Mouse (Mus musculus): Measurements from ENCODE around the gene Mrpl39. TPM values are rescaled to one million over a fixed set of nuclear protein-coding genes. Genes with fewer than 3 reads are reported as not detected.
A peak's percentile ranks its signal among the peaks of the same experiment; 100 is the strongest.

Gene Mrpl39
- polyA plus RNA-seq, 1 experiment from 2014 or later, result 42.0 TPM

- H3K36me3 ChIP-seq, result no peaks in the 10 kb centered on the region
- no peak overlapping the region for H3K9ac ChIP-seq
- ATAC-seq (ENCODE audit: low FRiP score), result no peak
- H3K27ac ChIP-seq, result no peak overlapping the region
- no peak overlapping the region for H3K4me2 ChIP-seq
- WGBS, result 82% methylated on average over 8 of the region's 8 CpGs
- H3K4me1 ChIP-seq (replicated peaks), result peaks cover 12% of the 10 kb centered on the region
- no peak overlapping the region for H3K4me3 ChIP-seq
- H3K9me3 ChIP-seq, result no peaks in the 10 kb centered on the region
- H3K27me3 ChIP-seq, result peaks cover 42% of the 10 kb centered on the region
These were observed 30.8 kb downstream of the Mrpl39 start for GRCm38 (mm10) chr16:84704661-84705240.

DNA sequence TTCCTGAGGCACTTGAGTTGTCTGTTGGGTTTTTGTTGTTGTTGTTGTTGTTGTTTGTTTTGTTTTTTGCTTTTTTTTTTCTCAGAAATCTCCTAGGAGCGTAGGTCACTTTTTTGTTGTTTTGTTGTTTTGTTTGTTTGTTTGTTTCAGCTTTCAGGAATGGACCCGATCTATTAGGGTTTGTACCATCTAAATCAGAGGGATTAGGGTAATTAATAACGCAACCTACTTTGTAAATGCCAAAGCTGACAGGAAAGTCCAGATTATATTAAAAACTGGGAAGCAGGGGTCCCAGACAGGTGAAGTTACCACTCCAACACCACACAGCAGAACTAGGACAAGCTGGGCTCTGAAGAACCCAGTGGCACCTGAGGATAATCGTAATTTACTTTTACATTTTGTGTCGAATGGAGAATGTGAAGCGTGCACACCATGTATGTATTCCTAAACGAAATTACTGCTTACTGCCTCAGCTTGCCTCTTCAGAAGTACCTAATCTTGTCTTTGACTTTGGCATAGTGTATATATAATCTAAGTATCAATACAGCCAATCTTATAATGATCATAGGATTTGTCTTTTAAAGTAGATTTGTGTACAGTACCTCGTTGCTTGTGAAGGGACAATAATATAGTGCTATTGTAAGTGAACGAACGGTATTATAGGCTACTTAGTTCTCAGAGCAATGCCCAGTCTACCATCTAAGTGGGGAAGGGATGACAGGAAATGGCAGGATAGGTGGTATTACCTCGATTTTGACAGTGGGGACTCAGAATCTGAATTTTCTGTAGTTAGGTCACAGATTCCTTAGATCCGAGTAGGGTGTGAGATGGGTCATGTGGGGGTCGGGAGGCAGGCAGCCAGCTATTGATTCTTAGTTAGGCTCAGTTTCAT lies 31.5 kb downstream of the Mrpl39 start:
- Histone ChIP-seq H3K27me3 (peaks cover 42% of the 10 kb centered on the region), H3K36me3 (no peaks in the 10 kb centered on the region), H3K27ac (no peak overlapping the region), H3K9me3 (no peaks in the 10 kb centered on the region), H3K4me1 (replicated peaks) (peaks cover 12% of the 10 kb centered on the region), H3K4me3 (peak overlapping the region; percentile 58), H3K4me2 (peak overlapping the region; percentile 98), H3K9ac (no peak overlapping the region)
- ATAC-seq (ENCODE audit: low FRiP score), result no peak
- WGBS, result 64% methylated on average over 13 of the region's 13 CpGs

- Histone ChIP-seq H3K4me2 (peak overlapping the region; percentile 98), H3K9me3 (no peaks in the 10 kb centered on the region), H3K4me1 (replicated peaks) (peaks cover 12% of the 10 kb centered on the region), H3K27me3 (peaks cover 42% of the 10 kb centered on the region), H3K36me3 (no peaks in the 10 kb centered on the region), H3K9ac (peak overlapping the region; percentile 71), H3K27ac (no peak overlapping the region), H3K4me3 (peak overlapping the region; percentile 58)
- WGBS, result under 1% methylated on average over 55 of the region's 55 CpGs
- ATAC-seq (ENCODE audit: low FRiP score), result peak; percentile 87
These were observed 32.3 kb downstream of the Mrpl39 start for GRCm38 (mm10) chr16:84703129-84703768.

- Histone ChIP-seq H3K4me1 (replicated peaks) (peaks cover 12% of the 10 kb centered on the region), H3K9ac (no peak overlapping the region), H3K4me3 (peak overlapping the region; percentile 58), H3K4me2 (peak overlapping the region; percentile 98), H3K36me3 (no peaks in the 10 kb centered on the region), H3K9me3 (no peaks in the 10 kb centered on the region), H3K27ac (no peak overlapping the region), H3K27me3 (peaks cover 42% of the 10 kb centered on the region)
- 14% methylated on average over 39 of the region's 39 CpGs for WGBS
- 0 out of 2 replicates have a peak, but pooled peaks have one; percentile 26 for ATAC-seq (ENCODE audit: low FRiP score)
These were observed 33.1 kb downstream of the Mrpl39 start for GRCm38 (mm10) chr16:84702230-84703128.

GRCm38 (mm10) chr16:84701041-84701440 lies 34.5 kb downstream of the Mrpl39 start:
- no peaks in the 10 kb centered on the region for H3K9me3 ChIP-seq
- H3K36me3 ChIP-seq, result no peaks in the 10 kb centered on the region
- no peak for ATAC-seq (ENCODE audit: low FRiP score)
- peaks cover 42% of the 10 kb centered on the region for H3K27me3 ChIP-seq
- peaks cover 12% of the 10 kb centered on the region for H3K4me1 ChIP-seq (replicated peaks)
- H3K4me2 ChIP-seq, result no peak overlapping the region
- WGBS, result 88% methylated on average over 5 of the region's 5 CpGs
- no peak overlapping the region for H3K27ac ChIP-seq
- no peak overlapping the region for H3K4me3 ChIP-seq
- no peak overlapping the region for H3K9ac ChIP-seq

- peaks cover 10% of the 10 kb centered on the region for H3K4me1 ChIP-seq (replicated peaks)
- H3K9me3 ChIP-seq, result no peaks in the 10 kb centered on the region
- H3K27ac ChIP-seq, result no peak overlapping the region
- WGBS, result 69% methylated on average over 6 of the region's 6 CpGs
- H3K9ac ChIP-seq, result no peak overlapping the region
- no peaks in the 10 kb centered on the region for H3K36me3 ChIP-seq
- H3K4me3 ChIP-seq, result no peak overlapping the region
- peaks cover 22% of the 10 kb centered on the region for H3K27me3 ChIP-seq
- H3K4me2 ChIP-seq, result no peak overlapping the region
- no peak for ATAC-seq (ENCODE audit: low FRiP score)
These were observed 36.8 kb downstream of the Mrpl39 start for GRCm38 (mm10) chr16:84698708-84699107.

- Histone ChIP-seq H3K4me1 (replicated peaks) (no peaks in the 10 kb centered on the region), H3K27me3 (no peaks in the 10 kb centered on the region), H3K27ac (no peak overlapping the region), H3K36me3 (no peaks in the 10 kb centered on the region), H3K9me3 (no peaks in the 10 kb centered on the region), H3K9ac (no peak overlapping the region), H3K4me3 (no peak overlapping the region), H3K4me2 (no peak overlapping the region)
- WGBS, result 86% methylated on average over 11 of the region's 11 CpGs
- ATAC-seq (ENCODE audit: low FRiP score), result no peak
These were observed 39.4 kb downstream of the Mrpl39 start for GRCm38 (mm10) chr16:84696178-84696577.

- Histone ChIP-seq H3K27me3 (no peaks in the 10 kb centered on the region), H3K9me3 (no peaks in the 10 kb centered on the region), H3K4me1 (replicated peaks) (no peaks in the 10 kb centered on the region), H3K4me3 (no peak overlapping the region), H3K36me3 (no peaks in the 10 kb centered on the region), H3K27ac (no peak overlapping the region), H3K4me2 (no peak overlapping the region), H3K9ac (no peak overlapping the region)
- no peak for ATAC-seq (ENCODE audit: low FRiP score)
- whole genome bisulfite sequencing, result 73% methylated on average over 4 of the region's 4 CpGs
These were observed 53.6 kb downstream of the Mrpl39 start for GRCm38 (mm10) chr16:84681991-84682390.

GRCm38 (mm10) chr16:84680760-84681159 lies 54.8 kb downstream of the Mrpl39 start:
- Histone ChIP-seq H3K36me3 (no peaks in the 10 kb centered on the region), H3K27me3 (no peaks in the 10 kb centered on the region), H3K27ac (no peak overlapping the region), H3K4me1 (replicated peaks) (no peaks in the 10 kb centered on the region), H3K4me2 (no peak overlapping the region), H3K4me3 (no peak overlapping the region), H3K9me3 (no peaks in the 10 kb centered on the region), H3K9ac (no peak overlapping the region)
- 81% methylated on average over 5 of the region's 5 CpGs for WGBS
- no peak for ATAC-seq (ENCODE audit: low FRiP score)

DNA sequence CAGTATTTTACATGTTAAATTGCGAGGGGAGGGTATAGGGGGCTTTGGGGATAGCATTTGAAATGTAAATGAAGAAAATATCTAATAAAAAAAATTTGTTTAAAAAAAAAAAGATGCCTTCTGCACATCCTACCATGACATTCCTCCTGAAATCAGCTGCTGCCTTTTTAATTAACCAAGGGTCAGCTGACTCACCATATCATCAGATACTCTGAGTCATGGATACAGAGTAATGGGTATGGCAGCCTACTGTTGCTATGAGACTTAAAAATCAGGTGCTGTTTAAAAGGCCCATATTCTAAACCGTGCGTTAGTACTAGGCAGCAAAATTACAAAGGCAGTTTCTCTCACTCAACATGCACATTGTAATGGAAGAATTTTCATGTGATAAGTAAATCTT lies 58.2 kb downstream of the Mrpl39 start:
- Histone ChIP-seq H3K9me3 (no peaks in the 10 kb centered on the region), H3K4me2 (no peak overlapping the region), H3K27ac (no peak overlapping the region), H3K36me3 (no peaks in the 10 kb centered on the region), H3K9ac (no peak overlapping the region), H3K4me1 (replicated peaks) (no peaks in the 10 kb centered on the region), H3K4me3 (no peak overlapping the region), H3K27me3 (no peaks in the 10 kb centered on the region)
- no peak for ATAC-seq (ENCODE audit: low FRiP score)
- WGBS, result 83% methylated on average over 3 of the region's 3 CpGs
